Mouse (Mus musculus) megakaryocyte progenitor cell, adult 5-6 weeks (primary cell): ENCODE results near the gene Anapc1. TPM values are rescaled to one million over a fixed set of nuclear protein-coding genes. Genes with fewer than 3 reads are reported as not detected.

ENCODE experiments used
- ATAC-seq: replicated peaks from 2 replicates; pipeline ENCODE4 v1.8.0; 2016; ENCODE audit warnings: mild to moderate bottlenecking, moderate TSS enrichment, inconsistent platforms; ENCODE audit not compliant: poor library complexity
- total RNA-seq, 2 experiments: library from RNA; stranded (forward) in 1 of 2; stranded (reverse) in 1 of 2; fragments of 157-497, 149-512 nt in 1 of 2; fragments of 200-1000 nt in 1 of 2; gene quantifications; 2 replicates each; pipeline versions ENCODE4 v1.2.3 to v1.2.4; 2015 to 2017

The Anapc1 gene
- total RNA-seq, 2 experiments from 2014 or later: 99.2 to 121 TPM

- ATAC-seq: no peak
Observed at GRCm38 (mm10) chr2:128568490-128568889, 118.7 kb downstream of the Anapc1 start.

- no peak for ATAC-seq
Observed at GRCm38 (mm10) chr2:128568018-128568417, 119.2 kb downstream of the Anapc1 start.

GRCm38 (mm10) chr2:128566304-128567147 lies 120.7 kb downstream of the Anapc1 start:
- peak; percentile 58 for ATAC-seq

DNA sequence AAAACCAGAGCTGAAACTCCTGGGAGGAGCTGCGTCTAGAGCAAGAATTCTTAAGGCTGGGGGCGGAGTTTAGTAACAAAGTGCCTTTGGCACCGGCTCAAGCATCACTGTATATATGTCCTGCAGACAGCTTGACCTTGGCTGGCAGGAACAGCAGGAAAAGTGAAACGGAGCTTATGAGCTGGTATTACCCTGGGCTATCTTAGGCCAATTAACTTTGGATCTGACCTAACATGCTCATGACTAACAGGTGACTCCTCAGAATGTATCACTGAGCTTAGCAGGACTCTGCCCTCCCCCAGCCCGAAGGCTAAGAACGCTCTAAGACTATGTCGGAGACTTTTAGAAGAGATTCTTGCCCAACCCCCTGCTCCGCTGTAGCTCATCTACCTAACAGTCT lies 121.3 kb downstream of the Anapc1 start:
- ATAC-seq: no peak

GRCm38 (mm10) chr2:128564195-128564594 lies 123.0 kb downstream of the Anapc1 start:
- no peak for ATAC-seq

Other genes with a start within 250 kb of the Anapc1 start
- not detected in 2 replicates for gene Spdye4c, start 96.2 kb downstream of the Anapc1 start, total RNA-seq (2015)
- gene Spdye4c, start 96.2 kb downstream of the Anapc1 start, total RNA-seq (2017): not detected in 2 replicates
- 0.10 TPM in 1 of 2 replicates, not detected in the other for gene Mertk, start 11.6 kb upstream of the Anapc1 start, total RNA-seq (2015)
- 0.03 TPM in 1 of 2 replicates, not detected in the other for gene Mertk, start 11.6 kb upstream of the Anapc1 start, total RNA-seq (2017)
- 10.1 and 10.4 TPM in 2 replicates for gene Tmem87b, start 130.7 kb upstream of the Anapc1 start, total RNA-seq (2015)
- gene Tmem87b, start 130.7 kb upstream of the Anapc1 start, total RNA-seq (2017): 19.4 and 24.2 TPM in 2 replicates
- gene Fbln7, start 175.6 kb upstream of the Anapc1 start, total RNA-seq (2015): not detected in 2 replicates
- not detected in 2 replicates for gene Fbln7, start 175.6 kb upstream of the Anapc1 start, total RNA-seq (2017)